12 mouse cellular contexts compared by ENCODE assay signal in the genomic region with DNA sequence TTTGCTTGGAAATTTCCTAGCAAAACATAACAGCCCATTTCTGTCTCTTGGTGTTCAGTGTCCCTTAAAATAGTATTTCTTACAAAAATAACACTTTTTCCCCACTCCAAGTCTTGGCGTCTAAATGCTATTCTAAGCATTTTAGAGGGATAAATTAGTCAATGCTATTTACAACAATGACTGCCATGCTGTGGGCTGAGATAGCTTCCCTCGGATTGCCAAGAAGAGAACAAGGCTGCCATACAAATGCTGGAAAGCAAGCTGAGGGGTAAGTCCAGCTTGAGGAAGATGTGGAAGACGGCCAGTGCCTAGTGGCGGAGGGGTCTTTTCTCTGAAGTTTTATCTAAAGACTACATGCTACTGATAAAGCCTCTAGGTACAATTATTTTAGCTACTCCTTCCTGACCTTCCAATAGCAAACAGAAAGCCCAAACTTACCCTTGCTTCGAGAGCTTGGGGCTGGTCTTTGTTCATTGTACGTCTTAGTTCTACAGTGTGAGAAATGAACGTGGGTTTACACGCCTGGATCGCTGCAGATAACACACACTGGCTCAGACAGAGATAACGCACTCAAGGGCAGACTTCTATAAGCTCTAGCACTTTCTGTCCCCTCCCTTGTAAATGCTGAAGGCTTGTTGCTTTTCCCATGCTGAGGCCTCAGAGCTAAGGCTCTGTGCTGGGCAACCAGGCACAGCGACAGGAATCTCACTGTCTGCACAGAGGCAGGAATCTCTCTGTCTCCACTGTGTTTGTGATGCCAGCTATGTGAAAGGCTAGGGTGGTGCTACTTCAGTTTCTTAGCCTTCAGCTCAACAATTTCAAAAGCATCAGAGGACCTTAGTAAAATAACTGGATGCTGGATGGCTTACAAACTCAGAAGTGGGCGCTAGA.
DNase-seq lines count a peak whose midpoint lies in the region; ATAC-seq and TF ChIP-seq lines count a peak whose summit lies in the region.
"Had no signal": no experiment of that assay in that cellular context is flagged by ENCODE, and none has a peak within 500 bp of the region (broad histone marks: within the 10 kb centered on the region; RNA-seq: fewer than 3 reads in every experiment).

No protein-coding gene starts in this region.

- TF ChIP-seq CTCF in left cerebral cortex, adult 2 months (IDR thresholded peaks at IDR 0.05): no peak
- TF ChIP-seq CTCF in liver, embryonic 14.5 days (IDR thresholded peaks at IDR 0.05; ENCODE audit: low read depth): no peak

- H3K9ac ChIP-seq in forebrain, embryonic 14.5 days (ENCODE audit: low read length): no peak overlapping the region
- H3K9ac ChIP-seq in liver, embryonic 14.5 days (replicated peaks): no peak overlapping the region
- H3K9ac ChIP-seq: lung, embryonic 15.5 days; midbrain, embryonic 12.5 days had no signal

- no peak for ATAC-seq in forebrain, embryonic 14.5 days
- ATAC-seq in liver, embryonic 14.5 days (ENCODE audit: insufficient read depth): no peak

- H3K9me3 ChIP-seq in forebrain, embryonic 14.5 days (replicated peaks; ENCODE audit: control insufficient read depth, low read length): no peaks in the 10 kb centered on the region
- H3K9me3 ChIP-seq in forebrain, embryonic 10.5 days: no peaks in the 10 kb centered on the region
- no peaks in the 10 kb centered on the region for H3K9me3 ChIP-seq in liver, embryonic 14.5 days (ENCODE audit: control insufficient read depth, low read length)
- H3K9me3 ChIP-seq: lung, embryonic 15.5 days had no signal

- DNase-seq in forebrain, embryonic 14.5 days (ENCODE audit: low spot score): no peak
- no peak for DNase-seq in forebrain, embryonic 10.5 days (ENCODE audit: extremely low spot score, low spot score)
- DNase-seq in left cerebral cortex, adult 2 months (ENCODE audit: extremely low spot score in 1 of 2, low spot score in 2 of 2): no peak
- no peak for DNase-seq in left cerebral cortex, adult 18-20 months (ENCODE audit: low spot score in 2 of 2)
- DNase-seq in Muller cell, postnatal 12 days (ENCODE audit: inconsistent ontology term): peak; percentile 53
- peak in 2 of 3 experiments; percentile 9 to 12 for DNase-seq in liver, embryonic 14.5 days (ENCODE audit: low read depth in 3 of 3, low spot score in 3 of 3)
- no peak for DNase-seq in cerebellum, adult 18-20 months
- no peak for DNase-seq in retina, postnatal 1 day
- DNase-seq: gastrocnemius, postnatal 14 days; spleen, adult 18-20 months had no signal

- H3K36me3 ChIP-seq in forebrain, embryonic 14.5 days (ENCODE audit: control insufficient read depth, insufficient read depth, low read length): no peaks in the 10 kb centered on the region
- H3K36me3 ChIP-seq in forebrain, embryonic 10.5 days (replicated peaks): no peaks in the 10 kb centered on the region
- H3K36me3 ChIP-seq in liver, embryonic 14.5 days (replicated peaks; ENCODE audit: control insufficient read depth, insufficient read depth, low read depth): no peaks in the 10 kb centered on the region
- H3K36me3 ChIP-seq: lung, embryonic 15.5 days; midbrain, embryonic 12.5 days had no signal

- 65% methylated on average over 12 of the region's 12 CpGs for WGBS in forebrain, embryonic 14.5 days
- 83% methylated on average over 12 of the region's 12 CpGs for WGBS in forebrain, embryonic 10.5 days
- WGBS in liver, embryonic 14.5 days (ENCODE audit: insufficient replicate concordance): 34% methylated on average over 12 of the region's 12 CpGs

- H3K27ac ChIP-seq in forebrain, embryonic 14.5 days (ENCODE audit: low read depth, low read length): 0 out of 2 replicates have a peak overlapping the region, but pooled peaks have one; percentile 15
- H3K27ac ChIP-seq in forebrain, embryonic 10.5 days: no peak overlapping the region
- H3K27ac ChIP-seq in left cerebral cortex, adult 2 months: peak overlapping the region; percentile 75
- no peak overlapping the region for H3K27ac ChIP-seq in liver, embryonic 14.5 days
- H3K27ac ChIP-seq: lung, embryonic 15.5 days; midbrain, embryonic 12.5 days had no signal

- no peak overlapping the region for H3K4me3 ChIP-seq in forebrain, embryonic 14.5 days (ENCODE audit: low read depth, low read length)
- H3K4me3 ChIP-seq in forebrain, embryonic 10.5 days: no peak overlapping the region
- no peak overlapping the region for H3K4me3 ChIP-seq in left cerebral cortex, adult 2 months
- H3K4me3 ChIP-seq in liver, embryonic 14.5 days (ENCODE audit: insufficient read depth in 1 of 2, low read depth in 2 of 2, low read length in 2 of 2): no peak overlapping the region
- H3K4me3 ChIP-seq: lung, embryonic 15.5 days; midbrain, embryonic 12.5 days had no signal

- H3K4me1 ChIP-seq in forebrain, embryonic 14.5 days (ENCODE audit: control insufficient read depth, insufficient read depth, low read length): peaks cover 7% of the 10 kb centered on the region; the same call in 1 of the 2 replicates
- H3K4me1 ChIP-seq in forebrain, embryonic 10.5 days: peaks cover 4% of the 10 kb centered on the region; the same call in 1 of the 2 replicates
- H3K4me1 ChIP-seq in liver, embryonic 14.5 days (replicated peaks; ENCODE audit: control insufficient read depth in 2 of 2, insufficient read depth in 2 of 2, low read length in 1 of 2): no peaks in the 10 kb centered on the region
- H3K4me1 ChIP-seq: lung, embryonic 15.5 days had no signal

- no peak for TF ChIP-seq EP300 in liver, embryonic 14.5 days (IDR thresholded peaks at IDR 0.05; ENCODE audit: low read depth)

- H3K4me2 ChIP-seq in forebrain, embryonic 14.5 days (ENCODE audit: low read length): no peak overlapping the region
- no peak overlapping the region for H3K4me2 ChIP-seq in liver, embryonic 14.5 days (ENCODE audit: low read depth)
- H3K4me2 ChIP-seq: lung, embryonic 15.5 days; midbrain, embryonic 12.5 days had no signal

- intact Hi-C loops in left cerebral cortex, adult 2 months (cut with DNase I): no loop called here

- no peaks in the 10 kb centered on the region for H3K27me3 ChIP-seq in forebrain, embryonic 14.5 days (replicated peaks; ENCODE audit: control insufficient read depth, insufficient read depth, low read length)
- H3K27me3 ChIP-seq in forebrain, embryonic 10.5 days (ENCODE audit: poor library complexity, severe bottlenecking): no peaks in the 10 kb centered on the region
- no peaks in the 10 kb centered on the region for H3K27me3 ChIP-seq in liver, embryonic 14.5 days (ENCODE audit: control insufficient read depth, insufficient read depth, low read length)
- H3K27me3 ChIP-seq: lung, embryonic 15.5 days; midbrain, embryonic 12.5 days had no signal

Comparison
In these comparisons a context has a peak if more than half of its experiments do, and no peak if none do; other contexts are left out.
1. H3K27ac ChIP-seq: peak in forebrain, embryonic 14.5 days (single experiment) and left cerebral cortex, adult 2 months (single experiment); none in forebrain, embryonic 10.5 days (single experiment) and liver, embryonic 14.5 days (single experiment).
2. DNase-seq: peak in Muller cell, postnatal 12 days (single experiment) and liver, embryonic 14.5 days (2 of 3); none in forebrain, embryonic 14.5 days (single experiment), forebrain, embryonic 10.5 days (single experiment), left cerebral cortex, adult 2 months (0 of 2), left cerebral cortex, adult 18-20 months (0 of 2), cerebellum, adult 18-20 months (0 of 2) and retina, postnatal 1 day (single experiment).